ENCODE assay signal across 10 mouse cellular contexts in genomic region chr4:99194826-99195225, GRCm38 (mm10). TPM values are rescaled to one million over a fixed set of nuclear protein-coding genes. Genes with fewer than 3 reads are reported as not detected.
A peak's percentile ranks its signal among the peaks of the same experiment; 100 is the strongest.
DNase-seq lines count a peak whose midpoint lies in the region; ATAC-seq and TF ChIP-seq lines count a peak whose summit lies in the region.
"Had no signal": no experiment of that assay in that cellular context is flagged by ENCODE, and none has a peak within 500 bp of the region (broad histone marks: within the 10 kb centered on the region; RNA-seq: fewer than 3 reads in every experiment).

No protein-coding gene starts in this region.

- H3K9me3 ChIP-seq in heart, embryonic 12.5 days (replicated peaks), result no peaks in the 10 kb centered on the region
- no peaks in the 10 kb centered on the region for H3K9me3 ChIP-seq in MEL (replicated peaks; ENCODE audit: insufficient read depth, low read length)
- H3K9me3 ChIP-seq in forebrain, embryonic 15.5 days, result no peaks in the 10 kb centered on the region
- H3K9me3 ChIP-seq in liver, postnatal 0 days (ENCODE audit: low read length), result no peaks in the 10 kb centered on the region

- ATAC-seq in heart, embryonic 12.5 days (ENCODE audit: insufficient number of reproducible peaks, low FRiP score), result no peak
- ATAC-seq in forebrain, embryonic 15.5 days (replicated peaks), result no peak
- no peak for ATAC-seq in liver, postnatal 0 days

- peak overlapping the region; percentile 78 for H3K4me3 ChIP-seq in heart, embryonic 12.5 days
- peak overlapping the region; percentile 82 to 86 for H3K4me3 ChIP-seq in MEL (ENCODE audit: control insufficient read depth in 1 of 2, insufficient read depth in 1 of 2, low read depth in 2 of 2, low read length in 2 of 2)
- peak overlapping the region; percentile 80 for H3K4me3 ChIP-seq in forebrain, embryonic 15.5 days
- peak overlapping the region; percentile 73 for H3K4me3 ChIP-seq in liver, postnatal 0 days (ENCODE audit: low read depth, low read length)

- H3K9ac ChIP-seq in heart, embryonic 12.5 days, result no peak overlapping the region
- H3K9ac ChIP-seq in MEL (ENCODE audit: control insufficient read depth, low read depth, low read length, poor library complexity, severe bottlenecking), result peak overlapping the region; percentile 83
- no peak overlapping the region for H3K9ac ChIP-seq in forebrain, embryonic 15.5 days (replicated peaks)
- H3K9ac ChIP-seq in liver, postnatal 0 days (replicated peaks), result peak overlapping the region; percentile 72; the same call in 1 of the 2 replicates

- 24% methylated on average over 5 of the region's 5 CpGs for WGBS in heart, embryonic 12.5 days
- WGBS in forebrain, embryonic 15.5 days, result 45% methylated on average over 5 of the region's 5 CpGs
- WGBS in liver, postnatal 0 days (ENCODE audit: insufficient replicate concordance), result 26% methylated on average over 5 of the region's 5 CpGs

- no peaks in the 10 kb centered on the region; the same call in 1 of the 2 replicates for H3K79me2 ChIP-seq in MEL (ENCODE audit: control insufficient read depth, insufficient read depth, low read length, poor library complexity)

- H3K27me3 ChIP-seq in heart, embryonic 12.5 days (replicated peaks), result no peaks in the 10 kb centered on the region
- H3K27me3 ChIP-seq in MEL (ENCODE audit: control insufficient read depth in 1 of 2, insufficient read depth in 2 of 2, low read length in 2 of 2), result no peaks in the 10 kb centered on the region
- no peaks in the 10 kb centered on the region for H3K27me3 ChIP-seq in forebrain, embryonic 15.5 days
- H3K27me3 ChIP-seq in liver, postnatal 0 days (ENCODE audit: insufficient read depth, low read length), result no peaks in the 10 kb centered on the region
- H3K27me3 ChIP-seq: CH12.LX had no signal

- no peak for TF ChIP-seq EP300 in MEL (IDR thresholded peaks at IDR 0.05; ENCODE audit: low read depth in 1 of 2, low read length in 2 of 2)
- TF ChIP-seq EP300 in liver, postnatal 0 days (IDR thresholded peaks at IDR 0.05; ENCODE audit: low read depth), result no peak

- H3K36me3 ChIP-seq in heart, embryonic 12.5 days, result no peaks in the 10 kb centered on the region
- H3K36me3 ChIP-seq in MEL (ENCODE audit: control insufficient read depth in 1 of 2, insufficient read depth in 2 of 2, low read length in 2 of 2), result peaks cover 0 to 25% of the 10 kb centered on the region in 2 experiments; a peak in 2 of 4 replicates
- H3K36me3 ChIP-seq in forebrain, embryonic 15.5 days, result no peaks in the 10 kb centered on the region
- no peaks in the 10 kb centered on the region for H3K36me3 ChIP-seq in liver, postnatal 0 days (replicated peaks; ENCODE audit: insufficient read depth, low read length)

- intact Hi-C loops in heart, postnatal 25 days (cut with DNase I), result loop anchor here (5.0 kb wide), 2 partner anchors 73 to 273 kb away; partner anchors contain the start of genes Dock7 and Usp1

- peak overlapping the region; percentile 74 for H3K4me2 ChIP-seq in heart, embryonic 12.5 days
- H3K4me2 ChIP-seq in forebrain, embryonic 15.5 days (replicated peaks), result peak overlapping the region; percentile 51
- H3K4me2 ChIP-seq in liver, postnatal 0 days (ENCODE audit: low read depth, low read length), result peak overlapping the region; percentile 80

- no peak for TF ChIP-seq POLR2A in MEL (IDR thresholded peaks at IDR 0.05; ENCODE audit: control insufficient read depth in 1 of 2, insufficient read depth in 1 of 2, low read depth in 1 of 2, low read length in 2 of 2, poor library complexity in 1 of 2)

- no peak for TF ChIP-seq RAD21 in MEL (IDR thresholded peaks at IDR 0.05; ENCODE audit: low read depth, low read length)

- H3K27ac ChIP-seq in heart, embryonic 12.5 days (ENCODE audit: poor library complexity, severe bottlenecking), result no peak overlapping the region
- H3K27ac ChIP-seq in MEL (ENCODE audit: control insufficient read depth, low read depth, low read length), result no peak overlapping the region
- no peak overlapping the region for H3K27ac ChIP-seq in forebrain, embryonic 15.5 days (replicated peaks)
- H3K27ac ChIP-seq in liver, postnatal 0 days (ENCODE audit: low read depth), result peak overlapping the region; percentile 76

- DNase-seq in heart, postnatal 25 days (ENCODE audit: low spot score), result no peak
- no peak for DNase-seq in MEL (ENCODE audit: low read depth, low spot score)
- no peak for DNase-seq in liver, postnatal 0 days
- DNase-seq in left cerebral cortex, adult 8-10 months (ENCODE audit: low spot score in 2 of 2), result no peak
- no peak for DNase-seq in spleen, postnatal 4 days (ENCODE audit: low spot score in 2 of 2)
- no peak for DNase-seq in cerebellum, adult 18-20 months
- DNase-seq: right cerebral cortex, postnatal 4 days had no signal

- no peak for TF ChIP-seq CTCF in MEL (IDR thresholded peaks at IDR 0.05 in 2 of 3, conservative IDR thresholded peaks at IDR 0.05 in 1 of 3; ENCODE audit: control insufficient read depth in 1 of 3, insufficient read depth in 1 of 3, low read depth in 2 of 3, low read length in 3 of 3, poor library complexity in 1 of 3, severe bottlenecking in 1 of 3)
- no peak for TF ChIP-seq CTCF in liver, postnatal 0 days (IDR thresholded peaks at IDR 0.05; ENCODE audit: low read depth)

- peaks cover 3% of the 10 kb centered on the region for H3K4me1 ChIP-seq in heart, embryonic 12.5 days (replicated peaks)
- H3K4me1 ChIP-seq in MEL (ENCODE audit: control insufficient read depth in 1 of 2, insufficient read depth in 2 of 2, low read length in 2 of 2), result peaks cover 3 to 10% of the 10 kb centered on the region in 2 experiments
- H3K4me1 ChIP-seq in forebrain, embryonic 15.5 days, result peaks cover 19% of the 10 kb centered on the region
- H3K4me1 ChIP-seq in liver, postnatal 0 days (ENCODE audit: insufficient read depth), result peaks cover under 1% of the 10 kb centered on the region

TF ChIP-seq in MEL, 35 proteins besides CTCF, POLR2A, EP300 and RAD21:
- TF ChIP-seq MEF2A (IDR thresholded peaks at IDR 0.05; ENCODE audit: extremely low read depth, insufficient replicate concordance, low read depth, low read length, poor library complexity, severe bottlenecking) (no peak), TBP (IDR thresholded peaks at IDR 0.05; ENCODE audit: low read depth, low read length) (no peak), ZKSCAN1 (IDR thresholded peaks at IDR 0.05; ENCODE audit: low read depth, low read length) (no peak), SIN3A (IDR thresholded peaks at IDR 0.05; ENCODE audit: low read length) (no peak), NELFE (IDR thresholded peaks at IDR 0.05; ENCODE audit: low read depth, low read length) (no peak), USF1 (IDR thresholded peaks at IDR 0.05; ENCODE audit: low read depth, low read length) (no peak), KAT2A (conservative IDR thresholded peaks at IDR 0.05; ENCODE audit: low read depth, low read length) (no peak), HCFC1 (IDR thresholded peaks at IDR 0.05; ENCODE audit: low read depth, low read length) (no peak), TCF12 (IDR thresholded peaks at IDR 0.05; ENCODE audit: low read depth, low read length) (no peak), ZC3H11A (IDR thresholded peaks at IDR 0.05; ENCODE audit: low read depth, low read length) (no peak), CHD1 (IDR thresholded peaks at IDR 0.05; ENCODE audit: low read depth, low read length) (no peak), MYC (IDR thresholded peaks at IDR 0.05; ENCODE audit: low read depth, low read length) (no peak), SMC3 (IDR thresholded peaks at IDR 0.05; ENCODE audit: low read depth, low read length) (no peak), ZMIZ1 (IDR thresholded peaks at IDR 0.05; ENCODE audit: low read depth, low read length) (no peak)

RNA-seq across cellular contexts. Expression of gene Atg4c, which starts 1.1 kb away (rescaled TPM):
- 12.8 and 13.1 TPM in 2 replicates for polyA plus RNA-seq in heart, embryonic 12.5 days (2016; fragmentation: Nextera tagmentation; extraction: Ambion mirVana)
- total RNA-seq in heart, postnatal 25 days (2021), result 1 to 10 TPM; 3.7 to 4.7 TPM
- total RNA-seq in MEL (2012; rRNA removed), result 1.2 and 1.9 TPM in 2 replicates
- polyA plus RNA-seq in MEL (2012; ENCODE audit: insufficient read depth in 1 of 2, insufficient read length in 2 of 2, low read depth in 1 of 2, low replicate concordance in 2 of 2, missing spikeins in 1 of 2), result 1 to 10 TPM in 1 of 2 experiments, not detected in 1; 2.3 TPM
- polyA plus RNA-seq in forebrain, embryonic 15.5 days (2015; fragmentation: Nextera tagmentation; extraction: Ambion mirVana), result 17.4 and 18.5 TPM in 2 replicates
- polyA plus RNA-seq in liver, postnatal 0 days (2015; fragmentation: Nextera tagmentation; extraction: Ambion mirVana), result 5.2 and 6.0 TPM in 2 replicates
- total RNA-seq in left cerebral cortex, adult 8-10 months (2022), result 10 to 100 TPM; 42.4 to 51.4 (median 47.2) TPM
- total RNA-seq: CH12.LX had no signal

Comparison
In these comparisons a context has a peak if more than half of its experiments do, and no peak if none do; other contexts are left out.
1. H3K9ac ChIP-seq: peak in MEL (single experiment) and liver, postnatal 0 days (single experiment); none in heart, embryonic 12.5 days (single experiment) and forebrain, embryonic 15.5 days (single experiment).
2. Peak in every context shown above with its lines, with median percentiles within 50 percentile points of each other: H3K4me2 ChIP-seq and H3K4me3 ChIP-seq.